Mouse (Mus musculus): Measurements from ENCODE around the gene Ntrk3. TPM values are rescaled to one million over a fixed set of nuclear protein-coding genes. Genes with fewer than 3 reads are reported as not detected.

The Ntrk3 gene
- polyA plus RNA-seq, 2 experiments: 5.3 to 15.0 TPM

DNA sequence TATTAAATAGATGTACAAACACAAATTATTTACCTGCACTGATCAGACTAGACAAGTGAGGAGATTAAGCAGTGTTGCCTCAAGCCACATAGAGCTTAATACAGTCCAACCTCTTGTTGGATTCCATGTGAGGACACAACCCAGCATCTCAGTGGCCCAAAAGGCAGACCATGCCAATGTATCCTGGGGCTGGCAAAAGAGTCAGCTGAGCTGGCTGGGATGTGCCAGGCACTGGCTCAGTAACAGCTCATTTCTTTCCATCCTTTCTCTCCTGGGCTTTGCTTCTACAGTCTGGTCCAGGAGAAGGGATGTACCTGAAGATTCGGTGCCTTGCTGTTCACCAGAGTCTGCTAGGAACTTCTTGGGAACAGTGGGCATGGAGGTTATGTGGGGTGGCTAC, 266.5 kb downstream of the Ntrk3 start:
- Histone ChIP-seq H3K27ac (replicated peaks; ENCODE audit: low read depth, low read length) (no peak overlapping the region), H3K9ac (ENCODE audit: low read depth, low read length, severe bottlenecking) (no peak overlapping the region), H3K36me3 (ENCODE audit: control insufficient read depth, insufficient read depth, low read length) (no peaks in the 10 kb centered on the region), H3K4me2 (replicated peaks; ENCODE audit: low read depth, low read length, severe bottlenecking) (no peak overlapping the region), H3K9me3 (ENCODE audit: control insufficient read depth, low read length) (no peaks in the 10 kb centered on the region), H3K27me3 (ENCODE audit: control insufficient read depth, insufficient read depth, low read length) (no peaks in the 10 kb centered on the region), H3K4me3 (replicated peaks; ENCODE audit: low read length) (no peak overlapping the region), H3K4me1 (ENCODE audit: control insufficient read depth, insufficient read depth, low read length) (no peaks in the 10 kb centered on the region)
- 79% methylated on average over 1 of the region's 1 CpGs for WGBS
- DNase-seq (ENCODE audit: low spot score) (no peak), ATAC-seq (ENCODE audit: low FRiP score, low read depth) (no peak)
- TF ChIP-seq POLR2A (IDR thresholded peaks at IDR 0.05; ENCODE audit: borderline replicate concordance, extremely low read depth, insufficient read depth, insufficient read length): no peak

DNA sequence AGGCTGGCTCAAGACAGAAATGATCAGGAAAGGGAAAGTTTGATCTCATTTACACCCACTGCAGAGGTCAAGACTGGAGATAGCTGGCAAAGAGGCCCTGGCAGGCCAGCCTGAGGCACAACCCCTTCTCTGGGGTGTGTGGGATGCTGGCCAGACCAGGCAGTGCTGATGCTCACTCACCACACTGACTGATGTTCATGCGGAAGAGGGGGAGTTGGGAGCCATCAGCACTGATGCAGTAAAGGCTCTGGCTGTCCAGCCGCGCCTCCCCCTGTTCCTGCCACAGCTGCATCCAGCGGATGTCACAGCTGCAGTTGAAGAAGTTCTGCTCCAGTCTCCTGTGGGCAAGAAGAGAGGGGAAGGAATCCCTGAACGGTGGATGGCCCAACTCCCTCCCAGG, 275.2 kb downstream of the Ntrk3 start:
- Histone ChIP-seq H3K9ac (ENCODE audit: low read depth, low read length, severe bottlenecking) (no peak overlapping the region), H3K9me3 (ENCODE audit: control insufficient read depth, low read length) (no peaks in the 10 kb centered on the region), H3K27ac (replicated peaks; ENCODE audit: low read depth, low read length) (no peak overlapping the region), H3K36me3 (ENCODE audit: control insufficient read depth, insufficient read depth, low read length) (no peaks in the 10 kb centered on the region), H3K4me3 (replicated peaks; ENCODE audit: low read length) (no peak overlapping the region), H3K27me3 (ENCODE audit: control insufficient read depth, insufficient read depth, low read length) (no peaks in the 10 kb centered on the region), H3K4me1 (ENCODE audit: control insufficient read depth, insufficient read depth, low read length) (no peaks in the 10 kb centered on the region), H3K4me2 (replicated peaks; ENCODE audit: low read depth, low read length, severe bottlenecking) (no peak overlapping the region)
- ATAC-seq (ENCODE audit: low FRiP score, low read depth): no peak
- DNase-seq (ENCODE audit: low spot score): no peak
- TF ChIP-seq POLR2A (IDR thresholded peaks at IDR 0.05; ENCODE audit: borderline replicate concordance, extremely low read depth, insufficient read depth, insufficient read length): no peak
- WGBS: 76% methylated on average over 5 of the region's 5 CpGs

DNA sequence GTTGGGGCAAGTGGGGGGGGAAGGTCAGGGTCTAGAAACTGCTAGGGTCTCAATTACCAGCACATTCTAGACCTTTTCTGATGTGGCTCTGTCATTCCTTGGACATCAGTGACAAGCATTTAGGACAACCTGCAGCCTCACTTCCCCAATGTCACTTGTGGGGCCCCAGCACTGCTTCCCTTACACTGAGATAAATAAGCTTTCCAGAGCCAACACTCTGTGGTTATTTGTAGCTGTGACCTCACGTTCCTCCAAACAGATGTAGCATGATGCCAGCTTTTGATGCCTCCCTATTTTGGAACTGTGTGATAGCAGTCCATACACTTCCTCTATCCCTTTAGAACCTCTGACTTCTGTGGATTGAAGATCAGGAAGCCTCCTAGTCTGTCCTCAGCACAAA, 278.8 kb downstream of the Ntrk3 start:
- H3K4me2 ChIP-seq (replicated peaks; ENCODE audit: low read depth, low read length, severe bottlenecking): no peak overlapping the region
- H3K9me3 ChIP-seq (ENCODE audit: control insufficient read depth, low read length): no peaks in the 10 kb centered on the region
- no peak for TF ChIP-seq POLR2A (IDR thresholded peaks at IDR 0.05; ENCODE audit: borderline replicate concordance, extremely low read depth, insufficient read depth, insufficient read length)
- DNase-seq (ENCODE audit: low spot score): no peak
- no peaks in the 10 kb centered on the region for H3K27me3 ChIP-seq (ENCODE audit: control insufficient read depth, insufficient read depth, low read length)
- no peaks in the 10 kb centered on the region for H3K4me1 ChIP-seq (ENCODE audit: control insufficient read depth, insufficient read depth, low read length)
- no peak for ATAC-seq (ENCODE audit: low FRiP score, low read depth)
- H3K27ac ChIP-seq (replicated peaks; ENCODE audit: low read depth, low read length): no peak overlapping the region
- 65% methylated on average over 1 of the region's 1 CpGs for WGBS
- H3K4me3 ChIP-seq (replicated peaks; ENCODE audit: low read length): no peak overlapping the region
- H3K36me3 ChIP-seq (ENCODE audit: control insufficient read depth, insufficient read depth, low read length): no peaks in the 10 kb centered on the region
- no peak overlapping the region for H3K9ac ChIP-seq (ENCODE audit: low read depth, low read length, severe bottlenecking)

DNA sequence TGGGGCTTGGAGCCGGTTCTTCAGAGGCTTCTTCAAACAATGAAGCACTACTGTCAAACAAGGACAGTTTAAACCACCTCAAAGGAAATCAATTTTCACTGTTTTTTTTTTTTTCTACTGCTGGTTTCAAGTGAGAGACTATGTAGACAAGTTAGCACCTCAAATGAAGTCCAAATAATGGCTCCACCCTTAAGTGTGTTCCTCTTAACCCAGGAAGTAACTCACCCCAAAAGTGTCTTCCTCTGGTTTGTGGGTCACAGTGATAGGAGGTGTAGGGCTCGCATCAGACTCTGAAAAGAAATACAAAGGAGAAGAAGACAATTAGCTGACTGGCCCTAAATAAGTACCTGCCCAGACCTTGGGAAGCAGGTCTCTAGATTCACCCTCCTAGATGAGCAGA, 286.1 kb downstream of the Ntrk3 start:
- no peak overlapping the region for H3K27ac ChIP-seq (replicated peaks; ENCODE audit: low read depth, low read length)
- H3K27me3 ChIP-seq (ENCODE audit: control insufficient read depth, insufficient read depth, low read length): no peaks in the 10 kb centered on the region
- ATAC-seq (ENCODE audit: low FRiP score, low read depth) (no peak), DNase-seq (ENCODE audit: low spot score) (no peak)
- H3K4me3 ChIP-seq (replicated peaks; ENCODE audit: low read length): no peak overlapping the region
- H3K4me2 ChIP-seq (replicated peaks; ENCODE audit: low read depth, low read length, severe bottlenecking): no peak overlapping the region
- H3K36me3 ChIP-seq (ENCODE audit: control insufficient read depth, insufficient read depth, low read length): no peaks in the 10 kb centered on the region
- H3K9ac ChIP-seq (ENCODE audit: low read depth, low read length, severe bottlenecking): no peak overlapping the region
- 76% methylated on average over 2 of the region's 2 CpGs for WGBS
- no peaks in the 10 kb centered on the region for H3K4me1 ChIP-seq (ENCODE audit: control insufficient read depth, insufficient read depth, low read length)
- H3K9me3 ChIP-seq (ENCODE audit: control insufficient read depth, low read length): no peaks in the 10 kb centered on the region
- no peak for TF ChIP-seq POLR2A (IDR thresholded peaks at IDR 0.05; ENCODE audit: borderline replicate concordance, extremely low read depth, insufficient read depth, insufficient read length)

DNA sequence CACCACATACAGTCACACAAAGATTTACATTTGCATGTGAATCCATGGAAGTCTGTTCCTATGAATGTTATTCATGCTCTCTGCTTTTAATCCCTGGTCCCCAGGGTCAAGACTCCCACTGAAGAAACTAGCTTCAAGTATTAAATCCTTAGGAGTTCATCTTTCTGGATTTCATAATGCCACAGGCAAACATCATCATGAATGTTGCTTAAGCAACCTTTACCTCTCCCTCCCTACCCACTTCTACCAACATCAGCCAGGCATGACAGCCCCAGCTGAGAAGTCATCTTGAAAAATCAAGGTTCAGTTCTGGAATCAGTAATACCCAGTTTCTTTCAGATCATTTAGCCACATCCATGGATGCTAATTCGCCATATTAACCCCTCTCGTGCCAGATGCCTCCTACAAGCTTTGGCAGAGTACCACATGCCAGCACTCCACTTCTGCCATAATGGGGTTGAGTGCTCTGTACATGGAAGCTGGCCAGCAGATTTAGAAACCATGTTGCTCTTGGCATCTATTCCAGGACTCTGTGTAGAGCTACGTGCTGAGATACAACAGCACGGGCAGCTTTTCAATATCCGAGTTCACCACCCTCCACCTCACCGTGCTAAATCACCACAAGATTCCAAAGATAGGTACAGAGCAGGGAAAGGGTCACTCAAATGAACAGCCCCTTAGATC, 287.8 kb downstream of the Ntrk3 start:
- Histone ChIP-seq H3K36me3 (ENCODE audit: control insufficient read depth, insufficient read depth, low read length) (no peaks in the 10 kb centered on the region), H3K27me3 (ENCODE audit: control insufficient read depth, insufficient read depth, low read length) (no peaks in the 10 kb centered on the region), H3K4me3 (replicated peaks; ENCODE audit: low read length) (no peak overlapping the region), H3K4me2 (replicated peaks; ENCODE audit: low read depth, low read length, severe bottlenecking) (no peak overlapping the region), H3K9ac (ENCODE audit: low read depth, low read length, severe bottlenecking) (no peak overlapping the region), H3K9me3 (ENCODE audit: control insufficient read depth, low read length) (no peaks in the 10 kb centered on the region), H3K4me1 (ENCODE audit: control insufficient read depth, insufficient read depth, low read length) (no peaks in the 10 kb centered on the region), H3K27ac (replicated peaks; ENCODE audit: low read depth, low read length) (no peak overlapping the region)
- 82% methylated on average over 6 of the region's 6 CpGs for WGBS
- TF ChIP-seq POLR2A (IDR thresholded peaks at IDR 0.05; ENCODE audit: borderline replicate concordance, extremely low read depth, insufficient read depth, insufficient read length): no peak
- DNase-seq (ENCODE audit: low spot score): no peak
- no peak for ATAC-seq (ENCODE audit: low FRiP score, low read depth)
